Mouse (Mus musculus) CH12.LX (cell line): ENCODE measurements at regions not wholly inside any gene's neighbourhood (a gene's known extent, or its start where the extent isn't known, plus 50 kb on each side); places are given as distances from the start of the nearest gene placed in this dataset.

ENCODE experiments used
- DNase-seq: peaks from one replicate; pipeline ENCODE4 v3.0.0-alpha.2; 2013; ENCODE audit errors: extremely low read depth
- H3K27ac ChIP-seq: 2 replicates; pipeline ENCODE4 v1.5.1; 2012; ENCODE audit warnings: low read depth, mild to moderate bottlenecking, control low read depth, moderate library complexity; ENCODE audit not compliant: insufficient read depth
- H3K27me3 ChIP-seq: replicated peaks from 2 replicates; pipeline ENCODE3; 2012; ENCODE audit warnings: inconsistent platforms
- H3K36me3 ChIP-seq, 2 experiments: replicated peaks in 1 of 2; 2 replicates each; pipeline versions ENCODE3 to v1.6.1; 2012; ENCODE audit warnings: inconsistent platforms in 1 of 2, low read length in 1 of 2, mild to moderate bottlenecking in 1 of 2, mixed read lengths in 1 of 2, moderate library complexity in 1 of 2; ENCODE audit not compliant: control insufficient read depth in 1 of 2, insufficient read depth in 1 of 2
- H3K4me1 ChIP-seq, 2 experiments: 2 replicates each; pipeline ENCODE4 v1.6.1; 2012; ENCODE audit warnings: inconsistent platforms in 1 of 2, moderate library complexity in 1 of 2; ENCODE audit not compliant: insufficient read depth in 2 of 2, control insufficient read depth in 1 of 2
- H3K4me2 ChIP-seq: 2 replicates; pipeline ENCODE4 v1.6.1; 2012; ENCODE audit warnings: low read depth, mild to moderate bottlenecking, control low read depth; ENCODE audit not compliant: poor library complexity, insufficient read depth, severe bottlenecking
- H3K4me3 ChIP-seq, 3 experiments: fragments of 150-350 bp in 1 of 3; sonication (generic) in 1 of 3; replicated peaks in 1 of 3; 2 replicates each; pipeline versions ENCODE3 to v1.5.1; 2011 to 2012; ENCODE audit warnings: low read depth in 2 of 3, low read length in 2 of 3, mild to moderate bottlenecking in 2 of 3, moderate library complexity in 2 of 3, control low read depth in 1 of 3, improper control_type of control experiment in 1 of 3, inconsistent platforms in 1 of 3, mixed read lengths in 1 of 3; ENCODE audit not compliant: poor library complexity in 1 of 3
- H3K79me2 ChIP-seq: replicated peaks from 2 replicates; pipeline ENCODE4 v1.6.1; 2012; ENCODE audit warnings: mild to moderate bottlenecking, moderate library complexity; ENCODE audit not compliant: control insufficient read depth, poor library complexity, insufficient read depth, severe bottlenecking; ENCODE audit errors: extremely low read depth
- H3K9ac ChIP-seq: 2 replicates; pipeline ENCODE4 v1.6.1; 2012; ENCODE audit warnings: low read depth, mild to moderate bottlenecking, control low read depth, moderate library complexity; ENCODE audit not compliant: insufficient read depth
- H3K9me3 ChIP-seq: replicated peaks from 2 replicates; pipeline ENCODE3; 2012; ENCODE audit warnings: low read length, inconsistent platforms, mixed read lengths
- CHD1 ChIP-seq: IDR thresholded peaks from 2 replicates; pipeline ENCODE4 v1.6.1; 2012; ENCODE audit warnings: low read depth, low read length, improper control_type of control experiment, inconsistent platforms
- E2F4 ChIP-seq: IDR thresholded peaks from 2 replicates; pipeline ENCODE4 v1.6.1; 2011; ENCODE audit warnings: low read depth, low read length, improper control_type of control experiment; ENCODE audit not compliant: insufficient replicate concordance
- GABPA ChIP-seq: IDR thresholded peaks from 2 replicates; pipeline ENCODE4 v1.6.1; 2012; ENCODE audit warnings: low read depth, low read length, improper control_type of control experiment, inconsistent platforms; ENCODE audit not compliant: insufficient replicate concordance
- HCFC1 ChIP-seq: IDR thresholded peaks from 2 replicates; pipeline ENCODE4 v1.6.1; 2012; ENCODE audit warnings: low read depth, mild to moderate bottlenecking, inconsistent platforms, low read length, improper control_type of control experiment
- JUN ChIP-seq: IDR thresholded peaks from 2 replicates; pipeline ENCODE4 v1.6.1; 2011; ENCODE audit warnings: low read depth, mild to moderate bottlenecking, low read length, improper control_type of control experiment, moderate library complexity; ENCODE audit not compliant: insufficient read depth
- MAFK ChIP-seq: IDR thresholded peaks from 2 replicates; pipeline ENCODE4 v1.6.1; 2011; ENCODE audit warnings: low read length, improper control_type of control experiment; ENCODE audit not compliant: insufficient replicate concordance
- MAX ChIP-seq: IDR thresholded peaks from 2 replicates; pipeline ENCODE4 v1.6.1; 2011; ENCODE audit warnings: low read length, improper control_type of control experiment
- MAZ ChIP-seq: IDR thresholded peaks from 2 replicates; pipeline ENCODE4 v1.6.1; 2012; ENCODE audit warnings: low read depth, mild to moderate bottlenecking, inconsistent platforms, low read length, improper control_type of control experiment, moderate library complexity
- POLR2A ChIP-seq: IDR thresholded peaks from 2 replicates; pipeline ENCODE4 v1.6.1; 2011; ENCODE audit warnings: low read depth, mild to moderate bottlenecking, improper control_type of control experiment, low read length
- RAD21 ChIP-seq: IDR thresholded peaks from 2 replicates; pipeline ENCODE4 v1.6.1; 2011; ENCODE audit warnings: low read depth, mild to moderate bottlenecking, low read length, improper control_type of control experiment, moderate library complexity
- SIN3A ChIP-seq: IDR thresholded peaks from 2 replicates; pipeline ENCODE4 v1.6.1; 2012; ENCODE audit warnings: low read length, improper control_type of control experiment, inconsistent platforms
- SMC3 ChIP-seq: IDR thresholded peaks from 2 replicates; pipeline ENCODE4 v1.6.1; 2011; ENCODE audit warnings: low read depth, low read length, improper control_type of control experiment
- TBP ChIP-seq: conservative IDR thresholded peaks from 2 replicates; pipeline ENCODE4 v1.6.1; 2011; ENCODE audit warnings: low read depth, low read length, improper control_type of control experiment
- USF1 ChIP-seq: IDR thresholded peaks from 2 replicates; pipeline ENCODE4 v1.6.1; 2014; ENCODE audit warnings: low read depth, mild to moderate bottlenecking, inconsistent platforms, low read length, improper control_type of control experiment
- ZNF384 ChIP-seq: IDR thresholded peaks from 2 replicates; pipeline ENCODE4 v1.6.1; 2012; ENCODE audit warnings: low read depth, low read length, improper control_type of control experiment, inconsistent platforms
- dilution Hi-C: fragments of 300-500 bp; cut with MboI; formaldehyde crosslinking; loops from 2 replicates; pipeline ENCODE4 v1.14.3; 2020; ENCODE audit warnings: low sequenced_read_pairs; ENCODE audit not compliant: extremely low pct_unique_long_range_greater_than_20kb, extremely low pct_ligation_motif_present
- in situ Hi-C: fragments of 300-500 bp; cut with MboI; formaldehyde crosslinking; loops from 3 replicates; pipeline ENCODE4 v1.14.3; 2019; ENCODE audit warnings: low sequenced_read_pairs, low pct_ligation_motif_present, low pct_unique_long_range_greater_than_20kb, mixed read lengths

- H3K9ac ChIP-seq: no peak overlapping the region
- no peaks in the 10 kb centered on the region for H3K9me3 ChIP-seq
- no peak overlapping the region for H3K27ac ChIP-seq
- in situ Hi-C loops (no loop called here), dilution Hi-C loops (no loop called here)
- no peaks in the 10 kb centered on the region for H3K27me3 ChIP-seq
- no peaks in the 10 kb centered on the region for H3K79me2 ChIP-seq
- H3K4me3 ChIP-seq: no peak overlapping the region
- no peak overlapping the region for H3K4me2 ChIP-seq
- H3K4me1 ChIP-seq: no peaks in the 10 kb centered on the region
- H3K36me3 ChIP-seq: no peaks in the 10 kb centered on the region
- no peak for TF ChIP-seq CHD1
- TF ChIP-seq SIN3A: no peak
- no peak for DNase-seq
Measured at GRCm38 (mm10) chr15:11729381-11729780, 177.7 kb downstream of the Npr3 start.

DNA sequence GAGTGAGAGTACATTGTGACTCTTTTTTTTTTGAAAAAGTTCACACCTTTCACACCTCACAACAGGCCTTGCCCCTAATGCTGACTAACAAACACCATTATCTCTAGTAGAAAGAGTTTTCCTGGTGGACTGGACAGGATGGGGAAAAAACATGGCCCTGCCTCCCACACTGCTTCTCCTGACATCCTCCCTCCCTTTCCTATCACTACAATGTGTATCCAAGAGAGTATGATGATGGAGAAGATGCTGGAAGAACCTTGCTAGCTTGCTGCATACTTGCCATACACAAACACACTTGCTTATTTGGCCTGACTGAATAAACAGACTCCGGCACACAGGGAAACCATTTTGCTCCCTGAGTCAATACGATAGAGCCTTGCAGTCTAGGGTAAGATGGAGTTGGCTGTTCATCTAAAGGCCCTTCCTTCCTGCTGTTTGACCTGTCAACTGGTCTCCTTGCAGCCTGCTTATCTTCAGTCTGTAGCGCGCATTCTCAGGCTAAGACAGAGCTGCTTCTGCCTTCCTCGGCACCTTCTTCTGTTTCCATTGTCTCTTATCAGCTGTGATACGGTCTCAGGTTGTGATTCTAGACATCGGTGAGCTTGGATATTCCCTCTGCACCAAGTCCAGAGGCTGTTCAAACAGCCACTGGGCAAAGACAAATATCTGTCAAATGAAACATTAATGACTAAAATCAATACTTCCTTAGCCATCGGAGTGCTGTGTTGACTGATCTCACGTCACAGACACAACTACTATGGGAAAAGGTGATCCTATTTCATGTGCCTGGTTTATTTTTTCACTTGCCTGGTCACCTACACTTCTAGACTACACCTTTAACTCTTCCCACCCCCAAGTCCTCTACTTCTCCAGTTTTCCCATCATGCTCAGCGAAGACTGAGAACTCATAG lies 181.2 kb downstream of the Npr3 start:
- dilution Hi-C loops: no loop called here
- in situ Hi-C loops: no loop called here
- Histone ChIP-seq H3K4me2 (no peak overlapping the region), H3K27me3 (no peaks in the 10 kb centered on the region), H3K36me3 (no peaks in the 10 kb centered on the region), H3K27ac (no peak overlapping the region), H3K79me2 (no peaks in the 10 kb centered on the region), H3K4me1 (no peaks in the 10 kb centered on the region), H3K9me3 (peaks cover 3% of the 10 kb centered on the region), H3K4me3 (no peak overlapping the region), H3K9ac (no peak overlapping the region)
- TF ChIP-seq HCFC1 (no peak), GABPA (no peak), SIN3A (no peak), ZNF384 (no peak), MAX (no peak), USF1 (no peak), MAFK (no peak), RAD21 (no peak), JUN (no peak), SMC3 (no peak), CHD1 (no peak), MAZ (no peak)
- DNase-seq: no peak

DNA sequence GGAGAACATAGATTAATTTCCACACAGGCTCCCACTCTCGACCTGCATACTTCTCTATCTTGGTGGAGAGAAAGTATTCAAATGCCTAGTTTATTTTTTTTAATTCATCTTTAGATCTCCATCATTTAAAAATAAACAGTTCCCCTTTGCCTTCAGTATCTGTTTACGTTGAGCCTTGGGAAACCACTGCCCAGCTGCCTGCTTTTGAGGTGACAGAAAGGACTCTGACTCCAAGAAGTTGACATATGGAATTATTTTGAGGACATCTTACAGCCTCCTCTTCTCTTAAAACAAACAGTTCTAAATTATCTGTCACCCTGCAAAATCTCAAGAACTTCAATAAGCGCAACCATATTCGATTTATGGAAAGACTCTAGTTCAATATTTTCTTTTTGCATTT lies 186.4 kb downstream of the Npr3 start:
- in situ Hi-C loops: no loop called here
- Histone ChIP-seq H3K36me3 (no peaks in the 10 kb centered on the region), H3K27me3 (no peaks in the 10 kb centered on the region), H3K4me1 (peaks cover 0 to 7% of the 10 kb centered on the region in 2 experiments; a peak in 1 of 4 replicates), H3K27ac (no peak overlapping the region)
- dilution Hi-C loops: no loop called here
- TF ChIP-seq TBP (no peak), E2F4 (no peak), POLR2A (no peak)
- TF ChIP-seq, all 38 proteins: peak for 0
- H3K4me3 ChIP-seq: no peak overlapping the region
- H3K79me2 ChIP-seq: no peaks in the 10 kb centered on the region
- no peak overlapping the region for H3K9ac ChIP-seq
- no peak overlapping the region for H3K4me2 ChIP-seq
- DNase-seq: no peak
- H3K9me3 ChIP-seq: peaks cover 9% of the 10 kb centered on the region
